Mouse (Mus musculus): ENCODE measurements at regions not wholly inside any gene's neighbourhood (a gene's known extent, or its start where the extent isn't known, plus 50 kb on each side); places are given as distances from the start of the nearest gene placed in this dataset.

- POLR2A ChIA-PET = no interaction called here
- CTCF ChIA-PET = no interaction called here
Measured at GRCm38 (mm10) chr13:101351123-101351522, 416.9 kb downstream of the Pik3r1 start.

GRCm38 (mm10) chr13:101349354-101349753 lies 418.7 kb downstream of the Pik3r1 start:
- ChIA-PET CTCF (no interaction called here), POLR2A (no interaction called here)

GRCm38 (mm10) chr13:101338280-101338872 lies 429.6 kb downstream of the Pik3r1 start:
- ChIA-PET POLR2A (no interaction called here), CTCF (no interaction called here)

- POLR2A ChIA-PET = no interaction called here
- CTCF ChIA-PET = interaction anchor here in 1 of 4 experiments (0.6 kb wide), 1 partner anchor 376 kb away, joined by 3 read pairs; no protein-coding TSS in a partner anchor
Measured at GRCm38 (mm10) chr13:101318621-101319020, 449.4 kb downstream of the Pik3r1 start.

- ChIA-PET POLR2A (no interaction called here), CTCF (no interaction called here)
Measured at GRCm38 (mm10) chr13:101316336-101316735, 451.7 kb downstream of the Pik3r1 start.

- CTCF ChIA-PET = no interaction called here
- POLR2A ChIA-PET = no interaction called here
Measured at GRCm38 (mm10) chr13:101314040-101314439, 454.0 kb downstream of the Pik3r1 start.

- ChIA-PET POLR2A (no interaction called here), CTCF (no interaction called here)
Measured at GRCm38 (mm10) chr13:101311634-101312314, 456.2 kb downstream of the Pik3r1 start.

- CTCF ChIA-PET = no interaction called here
Measured at GRCm38 (mm10) chr13:101308724-101309123, 459.3 kb downstream of the Pik3r1 start.

GRCm38 (mm10) chr13:101305695-101306413 lies 462.2 kb downstream of the Pik3r1 start:
- CTCF ChIA-PET = no interaction called here
- POLR2A ChIA-PET = no interaction called here

More at GRCm38 (mm10) chr13:101308724-101309123, 459.3 kb downstream of the Pik3r1 start:
- POLR2A ChIA-PET = no interaction called here

- ChIA-PET CTCF (no interaction called here), POLR2A (no interaction called here)
Measured at GRCm38 (mm10) chr13:101305063-101305462, 463.0 kb downstream of the Pik3r1 start.

GRCm38 (mm10) chr13:101301361-101301760 lies 466.7 kb downstream of the Pik3r1 start:
- ChIA-PET POLR2A (interaction anchor here in 1 of 4 experiments (0.7 kb wide), 1 partner anchor 33 kb away, joined by 3 read pairs; no protein-coding TSS in a partner anchor), CTCF (interaction anchor here in 1 of 4 experiments (0.5 kb wide), 1 partner anchor 33 kb away, joined by 4 read pairs; no protein-coding TSS in a partner anchor)

GRCm38 (mm10) chr13:101289407-101289806 lies 456.2 kb upstream of the Slc30a5 start:
- ChIA-PET CTCF (no interaction called here), POLR2A (no interaction called here)

GRCm38 (mm10) chr13:101287131-101287530 lies 453.9 kb upstream of the Slc30a5 start:
- POLR2A ChIA-PET = interaction anchor here in 1 of 4 experiments (0.5 kb wide), 1 partner anchor 430 kb away, joined by 3 read pairs; no protein-coding TSS in a partner anchor

GRCm38 (mm10) chr13:101286029-101286917 lies 453.0 kb upstream of the Slc30a5 start:
- ChIA-PET CTCF (no interaction called here), POLR2A (no interaction called here)

More at GRCm38 (mm10) chr13:101287131-101287530, 453.9 kb upstream of the Slc30a5 start:
- CTCF ChIA-PET = interaction anchor here in 1 of 4 experiments (0.7 kb wide), 1 partner anchor 394 kb away, joined by 3 read pairs; no protein-coding TSS in a partner anchor

- CTCF ChIA-PET = no interaction called here
- POLR2A ChIA-PET = no interaction called here
Measured at GRCm38 (mm10) chr13:101278127-101278526, 444.9 kb upstream of the Slc30a5 start.

- POLR2A ChIA-PET = no interaction called here
- CTCF ChIA-PET = no interaction called here
Measured at GRCm38 (mm10) chr13:101276766-101277165, 443.5 kb upstream of the Slc30a5 start.

GRCm38 (mm10) chr13:101274470-101275141 lies 441.4 kb upstream of the Slc30a5 start:
- CTCF ChIA-PET = no interaction called here
- POLR2A ChIA-PET = no interaction called here

- ChIA-PET POLR2A (no interaction called here), CTCF (no interaction called here)
Measured at GRCm38 (mm10) chr13:101273321-101273720, 440.1 kb upstream of the Slc30a5 start.
